Mouse (Mus musculus) CH12.LX (cell line): ENCODE results near the gene Prps1l3.

Experiments used
- CTCF ChIP-seq, 2 experiments: IDR thresholded peaks in 1 of 2; conservative IDR thresholded peaks in 1 of 2; 2 replicates each; pipeline ENCODE4 v1.5.1; 2011 to 2012; ENCODE audit warnings: low read depth in 2 of 2, low read length in 2 of 2, improper control_type of control experiment in 1 of 2, inconsistent platforms in 1 of 2, mild to moderate bottlenecking in 1 of 2, moderate library complexity in 1 of 2
- GABPA ChIP-seq: IDR thresholded peaks from 2 replicates; pipeline ENCODE4 v1.6.1; 2012; ENCODE audit warnings: low read depth, low read length, improper control_type of control experiment, inconsistent platforms; ENCODE audit not compliant: insufficient replicate concordance
- POLR2A ChIP-seq: IDR thresholded peaks from 2 replicates; pipeline ENCODE4 v1.6.1; 2011; ENCODE audit warnings: low read depth, mild to moderate bottlenecking, improper control_type of control experiment, low read length
- RCOR1 ChIP-seq: conservative IDR thresholded peaks from 2 replicates; pipeline ENCODE4 v1.6.1; 2012; ENCODE audit warnings: low read depth, mild to moderate bottlenecking, inconsistent platforms, low read length, improper control_type of control experiment
- TBP ChIP-seq: conservative IDR thresholded peaks from 2 replicates; pipeline ENCODE4 v1.6.1; 2011; ENCODE audit warnings: low read depth, low read length, improper control_type of control experiment

- TF ChIP-seq RCOR1 (no peak), GABPA (no peak), POLR2A (no peak), CTCF (conservative IDR thresholded peaks at IDR 0.05 in 1 of 2, IDR thresholded peaks at IDR 0.05 in 1 of 2; ENCODE audit: low read depth in 2 of 2, low read length in 2 of 2) (no peak), TBP (no peak)
These were observed 34.0 kb upstream of the Prps1l3 start for GRCm38 (mm10) chr12:57196286-57196607.
